Mouse (Mus musculus): Measurements from ENCODE around the gene A030014E15Rik.
"Not testable (repeated sequence)": the region's sequence is repeated elsewhere in the genome, so short reads cannot be mapped to it uniquely, and the experiment has no call there.

Gene A030014E15Rik

DNA sequence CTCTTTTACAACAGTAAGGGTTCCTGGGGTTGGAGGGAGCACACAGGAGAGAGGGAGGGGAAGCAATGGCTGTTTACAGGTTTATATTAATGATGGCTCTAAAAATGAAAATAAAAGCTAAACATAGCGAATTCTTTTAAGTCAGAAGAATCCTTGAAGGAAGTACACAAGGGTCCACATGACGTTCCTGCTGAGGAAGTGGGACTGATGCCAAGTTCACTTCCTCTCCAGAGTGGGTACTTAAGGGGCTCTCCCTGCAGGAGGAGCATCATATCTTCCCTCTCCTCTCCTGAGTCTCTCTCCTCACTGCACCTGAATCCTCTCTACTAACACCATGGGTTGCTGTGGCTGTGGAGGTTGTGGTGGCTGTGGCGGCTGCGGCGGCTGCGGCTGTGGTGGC, at the start of gene A030014E15Rik:
TSS of gene A030014E15Rik (plus strand) at position 268 of the 400 bp plus-strand sequence.
- no peak for DNase-seq (ENCODE audit: low spot score)

- DNase-seq (ENCODE audit: low spot score) = no peak
These were observed 45.5 kb upstream of the A030014E15Rik start for GRCm38 (mm10) chr1:82879172-82879571.

DNA sequence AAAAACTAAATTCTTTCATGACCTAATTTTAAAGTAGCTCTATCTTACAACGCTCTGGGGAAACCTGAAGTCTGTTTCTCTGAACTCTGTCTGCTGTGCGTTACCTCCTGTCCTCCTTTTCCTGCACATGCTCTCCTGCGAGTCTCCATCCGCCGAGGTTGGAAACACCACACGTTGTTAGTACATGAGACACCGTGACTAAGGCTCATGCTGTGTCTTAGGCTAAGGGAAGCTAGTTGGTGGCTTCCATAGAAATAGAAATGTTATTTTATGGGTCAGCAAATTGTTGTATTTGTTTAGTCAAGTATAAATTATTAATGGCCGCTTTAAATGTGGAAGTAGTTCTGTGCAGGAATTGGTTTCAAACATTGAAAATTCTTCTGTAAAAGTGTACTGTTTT, 44.5 kb upstream of the A030014E15Rik start:
- DNase-seq (ENCODE audit: low spot score) = no peak

GRCm38 (mm10) chr1:82893269-82893668, 31.4 kb upstream of the A030014E15Rik start:
- DNase-seq (ENCODE audit: low spot score) = no peak

DNA sequence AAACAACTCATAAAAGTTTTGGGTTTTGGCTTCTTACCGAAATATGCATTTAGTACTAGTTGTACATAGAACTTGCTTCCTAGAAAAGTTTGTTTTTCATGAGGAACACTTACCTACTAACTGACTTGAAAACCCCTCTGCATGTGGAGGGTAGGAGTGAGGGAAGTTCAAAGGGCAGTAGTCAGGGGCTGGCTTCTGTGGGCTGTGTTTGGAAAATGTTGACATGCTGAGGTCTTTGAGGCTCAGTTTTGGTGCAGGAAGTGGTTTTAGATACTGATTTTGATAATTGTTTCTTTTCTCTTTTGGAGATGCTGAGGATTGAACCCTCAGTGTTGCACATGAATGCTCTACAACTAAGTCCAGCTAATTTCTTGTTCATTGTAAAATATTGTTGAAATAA, 24.1 kb upstream of the A030014E15Rik start:
- no peak for DNase-seq (ENCODE audit: low spot score)

GRCm38 (mm10) chr1:82901201-82901600, 23.5 kb upstream of the A030014E15Rik start:
- no peak for DNase-seq (ENCODE audit: low spot score)

- DNase-seq (ENCODE audit: low spot score) = no peak
These were observed 18.8 kb upstream of the A030014E15Rik start for GRCm38 (mm10) chr1:82905886-82906285.

- no peak for DNase-seq (ENCODE audit: low spot score)
These were observed 11.7 kb upstream of the A030014E15Rik start, which contains the start of gene A030005L19Rik for GRCm38 (mm10) chr1:82913025-82913424. TSS of gene A030005L19Rik (plus strand) at chr1:82913325.

- DNase-seq (ENCODE audit: low spot score) = not testable (repeated sequence)
These were observed 11.3 kb upstream of the A030014E15Rik start for GRCm38 (mm10) chr1:82913434-82913833.

DNA sequence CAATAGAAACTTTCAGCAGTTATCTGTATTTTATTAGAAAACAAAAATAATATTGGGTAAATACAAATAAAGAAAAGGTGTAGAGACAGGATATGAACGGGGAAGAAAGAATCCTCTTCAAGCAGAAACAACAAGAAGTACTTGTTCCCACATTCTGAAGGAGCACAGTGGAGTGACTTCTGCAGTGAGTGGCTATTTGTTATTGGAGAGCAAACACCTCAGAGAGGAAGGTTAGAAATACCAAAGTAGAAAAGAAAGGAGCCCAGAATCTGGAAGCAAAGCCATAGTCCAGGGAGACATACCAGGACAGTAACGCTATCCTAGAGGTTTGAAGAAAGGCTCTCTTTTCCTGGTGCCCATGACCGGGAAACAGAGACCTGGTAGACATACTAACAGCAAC, 5.8 kb downstream of the A030014E15Rik start:
- not testable (repeated sequence) for DNase-seq (ENCODE audit: low spot score)

DNA sequence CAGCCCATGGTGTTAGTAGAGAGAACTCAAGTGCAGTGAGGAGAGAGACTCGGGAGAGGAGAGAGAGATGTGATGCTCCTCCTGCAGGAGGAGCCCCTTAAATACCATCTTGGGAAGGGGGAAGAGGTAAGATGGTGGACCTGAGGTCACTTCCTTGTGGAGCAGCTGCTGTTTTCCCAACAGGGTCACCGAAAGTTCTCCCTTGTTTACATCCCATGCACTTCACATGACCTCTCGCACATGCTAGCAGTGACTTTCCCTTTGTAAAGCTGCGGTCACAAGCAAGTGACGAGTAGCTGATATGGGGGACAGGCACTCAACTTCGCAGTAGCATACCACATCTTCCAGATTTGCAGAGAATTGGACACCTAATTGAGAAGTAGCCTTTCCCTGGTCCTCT, 6.6 kb downstream of the A030014E15Rik start, which contains the start of gene Gm6217:
TSS of gene Gm6217 (minus strand) at position 74 of the 400 bp plus-strand sequence.
- DNase-seq (ENCODE audit: low spot score) = not testable (repeated sequence)

- DNase-seq (ENCODE audit: low spot score) = no peak
These were observed 13.9 kb downstream of the A030014E15Rik start for GRCm38 (mm10) chr1:82938666-82939065.

- DNase-seq (ENCODE audit: low spot score) = not testable (repeated sequence)
These were observed 17.8 kb downstream of the A030014E15Rik start for GRCm38 (mm10) chr1:82942505-82942904.

DNA sequence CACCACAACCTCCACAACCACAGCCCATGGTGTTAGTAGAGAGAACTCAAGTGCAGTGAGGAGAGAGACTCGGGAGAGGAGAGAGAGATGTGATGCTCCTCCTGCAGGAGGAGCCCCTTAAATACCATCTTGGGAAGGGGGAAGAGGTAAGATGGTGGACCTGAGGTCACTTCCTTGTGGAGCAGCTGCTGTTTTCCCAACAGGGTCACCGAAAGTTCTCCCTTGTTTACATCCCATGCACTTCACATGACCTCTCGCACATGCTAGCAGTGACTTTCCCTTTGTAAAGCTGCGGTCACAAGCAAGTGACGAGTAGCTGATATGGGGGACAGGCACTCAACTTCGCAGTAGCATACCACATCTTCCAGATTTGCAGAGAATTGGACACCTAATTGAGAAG, 18.6 kb downstream of the A030014E15Rik start, which contains the start of gene A030003K21Rik:
TSS of gene A030003K21Rik (minus strand) at position 94 of the 400 bp plus-strand sequence.
- DNase-seq (ENCODE audit: low spot score) = not testable (repeated sequence)

DNA sequence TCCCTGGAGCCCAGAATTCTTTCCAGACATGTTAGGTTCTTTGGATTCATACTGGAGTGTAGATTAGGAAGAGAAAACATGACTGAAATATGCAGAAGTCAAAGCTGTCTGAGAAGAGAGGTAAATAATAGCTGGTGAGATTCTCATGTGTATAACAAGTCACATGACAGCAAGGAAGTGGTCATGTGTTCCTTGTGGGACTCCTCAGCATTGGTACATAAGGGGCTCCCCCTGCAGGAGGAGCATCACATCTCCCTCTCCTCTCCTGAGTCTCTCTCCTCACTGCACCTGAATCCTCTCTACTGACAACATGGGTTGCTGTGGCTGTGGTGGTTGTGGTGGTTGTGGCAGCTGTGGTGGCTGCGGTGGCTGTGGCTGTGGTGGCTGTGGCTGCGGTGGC, 21.3 kb downstream of the A030014E15Rik start:
- DNase-seq (ENCODE audit: low spot score) = not testable (repeated sequence)

GRCm38 (mm10) chr1:82948601-82949000, 23.9 kb downstream of the A030014E15Rik start:
- no peak for DNase-seq (ENCODE audit: low spot score)

DNA sequence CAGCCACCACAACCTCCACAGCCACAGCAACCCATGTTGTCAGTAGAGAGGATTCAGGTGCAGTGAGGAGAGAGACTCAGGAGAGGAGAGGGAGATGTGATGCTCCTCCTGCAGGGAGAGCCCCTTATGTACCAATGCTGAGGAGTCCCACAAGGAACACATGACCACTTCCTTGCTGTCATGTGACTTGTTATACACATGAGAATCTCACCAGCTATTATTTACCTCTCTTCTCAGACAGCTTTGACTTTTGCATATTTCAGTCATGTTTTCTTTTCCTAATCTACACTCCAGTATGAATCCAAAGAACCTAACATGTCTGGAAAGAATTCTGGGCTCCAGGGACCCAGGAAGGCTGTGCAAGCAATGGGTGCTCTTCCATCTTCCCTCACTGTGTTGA, 31.2 kb downstream of the A030014E15Rik start, which contains the start of gene Gm7544:
TSS of gene Gm7544 (minus strand) at position 101 of the 400 bp plus-strand sequence.
- not testable (repeated sequence) for DNase-seq (ENCODE audit: low spot score)

GRCm38 (mm10) chr1:82959870-82960385, 35.2 kb downstream of the A030014E15Rik start, which contains the start of gene Gm47955:
TSS of gene Gm47955 (plus strand) at chr1:82960286.
- DNase-seq (ENCODE audit: low spot score) = no peak

DNA sequence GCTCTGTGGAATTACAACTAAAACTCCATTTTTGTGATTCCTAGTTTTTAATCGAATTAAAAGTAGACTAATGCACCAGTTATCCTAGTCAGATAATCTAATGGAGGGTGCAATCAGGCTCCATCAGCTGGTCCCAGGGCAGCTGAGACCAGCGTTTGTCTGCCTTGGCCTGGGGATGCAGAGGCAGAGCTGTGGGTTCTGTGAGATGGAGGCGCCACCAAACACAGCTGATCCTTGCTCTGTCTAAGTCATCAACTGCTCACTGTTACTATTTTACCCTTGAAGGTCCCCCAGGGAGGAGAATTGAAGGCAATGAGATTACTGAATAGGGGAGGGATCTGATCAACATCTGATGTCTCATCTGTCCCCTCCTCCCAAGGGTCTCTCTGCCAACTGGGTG, 41.7 kb downstream of the A030014E15Rik start:
- DNase-seq (ENCODE audit: low spot score) = no peak

GRCm38 (mm10) chr1:82972046-82972445, 47.3 kb downstream of the A030014E15Rik start:
- DNase-seq (ENCODE audit: low spot score) = no peak

GRCm38 (mm10) chr1:82973244-82973643, 48.5 kb downstream of the A030014E15Rik start:
- DNase-seq (ENCODE audit: low spot score) = no peak

GRCm38 (mm10) chr1:82973901-82974300, 49.2 kb downstream of the A030014E15Rik start:
- no peak for DNase-seq (ENCODE audit: low spot score)

GRCm38 (mm10) chr1:82974342-82974741, 49.6 kb downstream of the A030014E15Rik start:
- no peak for DNase-seq (ENCODE audit: low spot score)
